Mouse (Mus musculus) spleen, adult 2 months (tissue): Measurements from ENCODE around the gene Lypla2. TPM values are rescaled to one million over a fixed set of nuclear protein-coding genes. Genes with fewer than 3 reads are reported as not detected.

Experiments used
- DNase-seq, 2 experiments: peaks; one replicate each; pipeline versions ENCODE4 v3.0.0 to v3.0.0-alpha.2; 2012 to 2021; ENCODE audit warnings: low spot score in 2 of 2, low read depth in 1 of 2
- H3K27ac ChIP-seq: fragments of 200-500 bp; 2 replicates; pipeline ENCODE4 v1.5.1; 2012; ENCODE audit warnings: low read length, inconsistent platforms; ENCODE audit not compliant: insufficient read depth
- H3K27me3 ChIP-seq: fragments of 200-500 bp; 2 replicates; pipeline ENCODE4 v1.6.1; 2012; ENCODE audit warnings: mild to moderate bottlenecking, moderate library complexity, low read length, inconsistent platforms; ENCODE audit not compliant: control insufficient read depth, insufficient read depth
- H3K36me3 ChIP-seq: fragments of 200-500 bp; 2 replicates; pipeline ENCODE4 v1.6.1; 2012; ENCODE audit warnings: mild to moderate bottlenecking, low read length, inconsistent platforms; ENCODE audit not compliant: control insufficient read depth, insufficient read depth
- H3K4me1 ChIP-seq: fragments of 200-500 bp; 2 replicates; pipeline ENCODE4 v1.6.1; 2011; ENCODE audit warnings: inconsistent platforms; ENCODE audit not compliant: control insufficient read depth, insufficient read depth, insufficient read length
- H3K4me3 ChIP-seq: fragments of 200-500 bp; 2 replicates; pipeline ENCODE4 v1.5.1; 2011; ENCODE audit warnings: mild to moderate bottlenecking, inconsistent platforms; ENCODE audit not compliant: insufficient read depth, insufficient read length; ENCODE audit errors: extremely low read depth
- CTCF ChIP-seq: fragments of 200-500 bp; IDR thresholded peaks from 2 replicates; pipeline ENCODE4 v1.5.1; 2011; ENCODE audit warnings: mild to moderate bottlenecking, inconsistent platforms; ENCODE audit not compliant: insufficient read depth, insufficient read length, insufficient replicate concordance; ENCODE audit errors: extremely low read depth
- POLR2A ChIP-seq: fragments of 200-500 bp; IDR thresholded peaks from 2 replicates; pipeline ENCODE4 v1.6.1; 2011; ENCODE audit warnings: low read depth, low read length, inconsistent platforms
- WGBS: fragments of 180-500 bp; shearing (Covaris S2); methylation state at CpG from one replicate; pipeline ENCODE4 v1.1.7; 2018; 5-methylcytosine and 5-hydroxymethylcytosine counted together
- polyA plus RNA-seq: library from polyadenylated mRNA; depleted of rRNA; stranded (reverse); fragments of >200 nt; gene quantifications from 2 replicates; pipeline ENCODE4 v1.2.3, GENCODE M21; 2012; rRNA removed

Lypla2 gene
- polyA plus RNA-seq, 1 experiment: 115 TPM

GRCm38 (mm10) chr4:135921257-135922120 lies 50.9 kb downstream of the Lypla2 start:
- Histone ChIP-seq H3K4me3 (peak overlapping the region; percentile 94), H3K36me3 (peaks cover 22% of the 10 kb centered on the region), H3K27me3 (no peaks in the 10 kb centered on the region), H3K27ac (peak overlapping the region; percentile 75), H3K4me1 (peaks cover 17% of the 10 kb centered on the region; the same call in 1 of the 2 replicates)
- TF ChIP-seq CTCF (no peak), POLR2A (no peak)
- 3% methylated on average over 26 of the region's 26 CpGs for WGBS
- DNase-seq: no peak

DNA sequence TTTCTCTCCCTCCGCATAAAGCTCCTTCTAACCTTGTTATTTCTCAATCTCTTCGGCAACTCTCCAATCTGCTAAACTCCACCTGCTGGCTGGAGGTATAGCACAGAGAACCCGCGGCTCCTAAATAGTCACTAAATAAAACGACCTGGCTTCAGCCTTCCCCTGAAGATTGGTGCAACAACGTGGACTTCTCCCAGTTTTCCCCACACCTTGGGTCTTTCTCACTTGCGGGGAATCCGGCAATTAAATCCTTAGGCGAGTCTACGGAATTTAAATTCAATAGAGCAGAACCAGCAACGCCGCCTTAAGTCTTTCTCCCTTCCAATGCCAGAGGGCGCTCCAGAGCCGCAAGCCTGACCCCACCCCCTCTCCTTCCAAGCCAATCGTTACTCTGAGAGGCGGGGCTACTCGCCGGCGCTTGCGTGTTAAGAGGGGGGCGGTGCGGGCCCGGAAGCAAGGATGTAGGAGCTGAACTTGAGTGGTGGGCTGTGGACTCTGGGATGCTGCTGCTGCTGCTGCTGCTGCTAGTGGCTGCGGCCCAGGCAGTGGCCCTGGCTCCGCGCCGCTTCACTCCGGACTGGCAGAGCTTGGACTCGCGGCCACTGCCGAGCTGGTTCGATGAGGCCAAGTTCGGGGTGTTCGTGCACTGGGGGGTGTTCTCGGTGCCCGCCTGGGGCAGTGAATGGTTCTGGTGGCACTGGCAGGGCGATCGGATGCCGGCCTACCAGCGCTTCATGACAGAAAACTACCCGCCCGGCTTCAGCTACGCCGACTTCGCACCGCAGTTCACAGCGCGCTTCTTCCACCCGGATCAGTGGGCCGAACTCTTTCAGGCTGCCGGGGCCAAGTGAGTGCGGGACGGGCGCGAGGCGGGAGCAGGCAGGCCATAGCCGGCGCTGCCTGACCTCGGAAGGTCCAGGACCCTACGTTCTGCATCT lies 51.9 kb downstream of the Lypla2 start, which contains the start of gene Fuca1:
Fuca1 (plus strand) TSS at position 432 of the 938 bp plus-strand sequence.
- Histone ChIP-seq H3K36me3 (peaks cover 17% of the 10 kb centered on the region), H3K27me3 (no peaks in the 10 kb centered on the region), H3K4me3 (peak within 1 kb of the TSS; percentile 94), H3K4me1 (peaks cover 17% of the 10 kb centered on the region; the same call in 1 of the 2 replicates), H3K27ac (peak within 1 kb of the TSS; percentile 92)
- WGBS: under 1% methylated on average over 60 of the region's 60 CpGs
- peak; percentile 45 for TF ChIP-seq POLR2A
- peak; percentile 91 for TF ChIP-seq CTCF
- DNase-seq: peak; percentile 92 to 97

DNA sequence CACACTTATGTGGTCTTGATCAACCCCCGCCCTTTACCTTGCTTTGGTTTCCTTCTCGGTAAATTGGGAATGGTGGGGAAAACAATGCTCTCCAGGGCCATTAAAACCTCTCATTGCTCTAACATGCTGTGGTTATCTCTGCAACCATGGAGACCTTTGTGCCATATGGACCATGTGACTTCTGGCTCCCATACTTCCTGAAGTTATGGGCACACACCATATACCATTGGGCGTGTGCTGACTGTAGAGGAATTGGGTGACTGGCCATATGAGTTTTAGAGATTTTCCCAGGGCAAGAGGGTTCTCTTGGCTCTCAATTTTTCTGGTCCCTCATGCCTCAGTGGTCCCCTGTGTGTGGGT lies 53.2 kb downstream of the Lypla2 start:
- Histone ChIP-seq H3K4me1 (peaks cover 17% of the 10 kb centered on the region; the same call in 1 of the 2 replicates), H3K27ac (peak overlapping the region; percentile 92), H3K36me3 (peaks cover 12% of the 10 kb centered on the region), H3K4me3 (no peak overlapping the region), H3K27me3 (no peaks in the 10 kb centered on the region)
- TF ChIP-seq POLR2A (no peak), CTCF (no peak)
- no peak for DNase-seq
- 79% methylated on average over 3 of the region's 3 CpGs for WGBS

DNA sequence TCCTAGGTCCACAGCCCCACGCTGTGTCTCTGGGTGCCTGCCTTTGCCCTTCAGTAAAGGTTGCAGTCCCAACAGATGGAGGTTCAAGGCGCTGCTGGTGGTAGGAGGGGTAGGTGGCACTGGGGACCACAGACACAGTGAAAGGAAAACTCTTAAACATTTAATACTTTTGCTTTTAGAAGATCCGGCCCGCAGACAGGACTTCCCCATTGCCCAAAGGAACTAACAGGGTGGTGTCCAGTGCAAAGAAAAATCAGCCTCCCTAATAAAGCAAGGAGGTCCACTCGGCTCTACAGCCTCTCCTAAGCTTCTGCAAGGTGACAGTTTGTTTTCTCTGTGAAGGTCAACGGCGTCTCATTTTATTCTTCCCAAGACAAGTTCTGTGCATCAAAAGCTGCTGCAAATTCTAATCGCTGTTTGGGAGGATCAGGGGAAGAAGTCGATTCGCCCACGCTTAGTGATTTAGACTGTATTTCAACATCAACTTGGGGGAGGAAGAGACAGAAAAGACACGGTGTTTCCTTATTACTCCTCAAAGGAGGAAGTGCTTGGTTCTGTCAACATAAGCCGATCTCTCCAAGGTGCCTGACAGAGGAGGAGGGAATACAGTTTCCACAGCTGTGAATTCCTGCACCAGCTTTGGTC lies 53.7 kb downstream of the Lypla2 start:
- Histone ChIP-seq H3K4me3 (no peak overlapping the region), H3K4me1 (peaks cover 17% of the 10 kb centered on the region; the same call in 1 of the 2 replicates), H3K27ac (peak overlapping the region; percentile 92), H3K27me3 (no peaks in the 10 kb centered on the region), H3K36me3 (peaks cover 12% of the 10 kb centered on the region)
- no peak for DNase-seq
- TF ChIP-seq POLR2A (no peak), CTCF (no peak)
- WGBS: 27% methylated on average over 13 of the region's 13 CpGs

Other genes starting within 250 kb of the Lypla2 start
- gene Il22ra1, start 244.5 kb downstream of the Lypla2 start, polyA plus RNA-seq: 0.67 and 0.76 TPM in 2 replicates
- 0.20 and 0.22 TPM in 2 replicates for gene Myom3, start 212.9 kb downstream of the Lypla2 start, polyA plus RNA-seq
- gene Srsf10, start 116.9 kb downstream of the Lypla2 start, polyA plus RNA-seq: 68.0 and 109 TPM in 2 replicates
- 12.2 and 14.7 TPM in 2 replicates for gene Pnrc2, start 98.8 kb downstream of the Lypla2 start, polyA plus RNA-seq
- gene Cnr2, start 77.2 kb downstream of the Lypla2 start, polyA plus RNA-seq: 44.8 and 47.2 TPM in 2 replicates
- gene Fuca1, start 51.9 kb downstream of the Lypla2 start, polyA plus RNA-seq: 45.7 TPM in 2 replicates
- gene Hmgcl, start 26.2 kb downstream of the Lypla2 start, polyA plus RNA-seq: 27.9 and 32.4 TPM in 2 replicates
- gene Gale, start 8.9 kb downstream of the Lypla2 start, polyA plus RNA-seq: 10.6 and 13.8 TPM in 2 replicates
- 31.0 and 48.2 TPM in 2 replicates for gene Pithd1, start 14.6 kb upstream of the Lypla2 start, polyA plus RNA-seq
- 6.6 and 8.6 TPM in 2 replicates for gene Eloa, start 49.1 kb upstream of the Lypla2 start, polyA plus RNA-seq
- gene Rpl11, start 80.8 kb upstream of the Lypla2 start, polyA plus RNA-seq: 259 and 289 TPM in 2 replicates
- gene Id3, start 170.9 kb upstream of the Lypla2 start, polyA plus RNA-seq: 138 and 195 TPM in 2 replicates
- gene E2f2, start 199.8 kb upstream of the Lypla2 start, polyA plus RNA-seq: 32.1 and 33.5 TPM in 2 replicates
- 1.9 and 2.5 TPM in 2 replicates for gene Asap3, start 233.7 kb upstream of the Lypla2 start, polyA plus RNA-seq